Mouse (Mus musculus) left cerebral cortex, postnatal 10 days (tissue): ENCODE data around the gene Tor1aip1. TPM values are rescaled to one million over a fixed set of nuclear protein-coding genes. Genes with fewer than 3 reads are reported as not detected.

ENCODE experiments used
- DNase-seq, 2 experiments: peaks; one replicate each; pipeline ENCODE4 v3.0.0; 2021 to 2022; ENCODE audit warnings: low spot score in 2 of 2, mixed read lengths in 1 of 2; ENCODE audit errors: extremely low spot score in 1 of 2
- intact Hi-C: fragments of 180-260 bp; cut with DNase I; formaldehyde crosslinking; loops from one replicate; pipeline ENCODE4 v1.15.1; 2025
- total RNA-seq, 2 experiments: library from RNA; stranded (reverse); gene quantifications; 2 replicates each; pipeline ENCODE4 v1.2.3; 2021

Gene Tor1aip1
- total RNA-seq, 2 experiments from 2014 or later, result 18.1 to 21.3 TPM

- intact Hi-C loops, result no loop called here
These were observed 62.4 kb downstream of the Tor1aip1 start for GRCm38 (mm10) chr1:155973719-155974379.

GRCm38 (mm10) chr1:155973068-155973718, 63.1 kb downstream of the Tor1aip1 start, which contains the start of gene Cep350:
Cep350 (minus strand) TSS chr1:155973255.
- DNase-seq, result peak; percentile 96 to 99
- intact Hi-C loops, result no loop called here

More at GRCm38 (mm10) chr1:155973719-155974379, 62.4 kb downstream of the Tor1aip1 start:
- DNase-seq, result no peak

GRCm38 (mm10) chr1:155972146-155973067, 63.9 kb downstream of the Tor1aip1 start:
- no peak for DNase-seq
- intact Hi-C loops, result no loop called here

Other genes with a start within 250 kb of the Tor1aip1 start
- gene Qsox1, start 223.6 kb downstream of the Tor1aip1 start, total RNA-seq, result 10 to 100 TPM; 30.9 to 32.3 TPM
- gene Cep350, start 63.2 kb downstream of the Tor1aip1 start, total RNA-seq, result 10 to 100 TPM; 38.6 to 42.6 TPM
- gene Tor1aip2, start 1.1 kb downstream of the Tor1aip1 start, total RNA-seq, result 10 to 100 TPM; 55.4 to 56.1 TPM
- gene Fam163a, start 168.5 kb upstream of the Tor1aip1 start, total RNA-seq, result 10 to 100 TPM; 10.5 to 11.6 TPM